Mouse (Mus musculus) cerebellum, adult 8-10 months (tissue): ENCODE measurements around the gene Car15.
A peak's percentile ranks its signal among the peaks of the same experiment; 100 is the strongest.

Experiments
- DNase-seq: peaks from one replicate; pipeline ENCODE4 v3.0.0; 2022

Gene Car15

GRCm38 (mm10) chr16:17838051-17838450 lies at the start of gene Car15:
Gene Car15 (minus strand): TSS chr16:17838364.
- no peak for DNase-seq

- no peak for DNase-seq
Measured at GRCm38 (mm10) chr16:17884116-17884515, 46.0 kb upstream of the Car15 start.

GRCm38 (mm10) chr16:17882196-17882595 lies 44.0 kb upstream of the Car15 start:
- DNase-seq = no peak

- DNase-seq = no peak
Measured at GRCm38 (mm10) chr16:17879571-17879970, 41.4 kb upstream of the Car15 start.

- DNase-seq = no peak
Measured at GRCm38 (mm10) chr16:17876096-17876495, 37.9 kb upstream of the Car15 start.

- no peak for DNase-seq
Measured at GRCm38 (mm10) chr16:17875174-17875573, 37.0 kb upstream of the Car15 start.

GRCm38 (mm10) chr16:17872995-17873394 lies 34.8 kb upstream of the Car15 start:
- no peak for DNase-seq

GRCm38 (mm10) chr16:17871248-17871647 lies 33.1 kb upstream of the Car15 start:
- DNase-seq = no peak

- DNase-seq = no peak
Measured at GRCm38 (mm10) chr16:17865770-17866169, 27.6 kb upstream of the Car15 start.

- no peak for DNase-seq
Measured at GRCm38 (mm10) chr16:17865293-17865692, 27.1 kb upstream of the Car15 start.

GRCm38 (mm10) chr16:17858592-17858991 lies 20.4 kb upstream of the Car15 start:
- DNase-seq = no peak

GRCm38 (mm10) chr16:17857157-17857556 lies 19.0 kb upstream of the Car15 start:
- no peak for DNase-seq

GRCm38 (mm10) chr16:17853263-17853662 lies 15.1 kb upstream of the Car15 start:
- no peak for DNase-seq

- peak; percentile 86 for DNase-seq
Measured at GRCm38 (mm10) chr16:17851860-17852259, 13.7 kb upstream of the Car15 start.

GRCm38 (mm10) chr16:17851331-17851730 lies 13.2 kb upstream of the Car15 start:
- no peak for DNase-seq

- DNase-seq = no peak
Measured at GRCm38 (mm10) chr16:17849486-17849885, 11.3 kb upstream of the Car15 start.

- DNase-seq = peak; percentile 77
Measured at GRCm38 (mm10) chr16:17848928-17849327, 10.8 kb upstream of the Car15 start.

- DNase-seq = no peak
Measured at GRCm38 (mm10) chr16:17848431-17848830, 10.3 kb upstream of the Car15 start.

GRCm38 (mm10) chr16:17843701-17844365 lies 5.7 kb upstream of the Car15 start:
- peak; percentile 60 for DNase-seq

- DNase-seq = no peak
Measured at GRCm38 (mm10) chr16:17842437-17842836, 4.3 kb upstream of the Car15 start.

- DNase-seq = peak; percentile 72
Measured at GRCm38 (mm10) chr16:17839976-17840375, 1.8 kb upstream of the Car15 start.

- DNase-seq = no peak
Measured at GRCm38 (mm10) chr16:17835481-17835880, 2.7 kb downstream of the Car15 start.

GRCm38 (mm10) chr16:17834543-17834942 lies 3.6 kb downstream of the Car15 start:
- no peak for DNase-seq

- peak; percentile 70 for DNase-seq
Measured at GRCm38 (mm10) chr16:17833681-17834399, 4.3 kb downstream of the Car15 start.

GRCm38 (mm10) chr16:17833321-17833680 lies 4.9 kb downstream of the Car15 start:
- peak; percentile 69 for DNase-seq
